Mouse (Mus musculus): ENCODE results near the gene Gm6657. TPM values are rescaled to one million over a fixed set of nuclear protein-coding genes. Genes with fewer than 3 reads are reported as not detected.
A peak's percentile ranks its signal among the peaks of the same experiment; 100 is the strongest.

Gm6657 gene
- polyA plus RNA-seq, 1 experiment from 2014 or later = not detected

GRCm38 (mm10) chr12:78225707-78226518 lies 31.9 kb downstream of the Gm6657 start, which contains the start of gene Gphn:
TSS of gene Gphn (plus strand) at chr12:78226379.
- Histone ChIP-seq H3K9me3 (replicated peaks) (no peaks in the 10 kb centered on the region), H3K4me1 (peaks cover 9% of the 10 kb centered on the region; the same call in 1 of the 2 replicates), H3K27ac (peak within 1 kb of the TSS; percentile 96), H3K36me3 (no peaks in the 10 kb centered on the region), H3K27me3 (ENCODE audit: low read depth, poor library complexity, severe bottlenecking) (no peaks in the 10 kb centered on the region), H3K4me3 (peak within 1 kb of the TSS; percentile 83)
- under 1% methylated on average over 70 of the region's 70 CpGs for whole genome bisulfite sequencing
- DNase-seq (ENCODE audit: low spot score) = peak; percentile 90

- WGBS = under 1% methylated on average over 34 of the region's 48 CpGs
- H3K4me3 ChIP-seq = peak overlapping the region; percentile 83
- peak; percentile 88 for DNase-seq (ENCODE audit: low spot score)
- H3K27ac ChIP-seq = peak overlapping the region; percentile 96
- no peaks in the 10 kb centered on the region for H3K36me3 ChIP-seq
- no peaks in the 10 kb centered on the region for H3K27me3 ChIP-seq (ENCODE audit: low read depth, poor library complexity, severe bottlenecking)
- H3K9me3 ChIP-seq (replicated peaks) = no peaks in the 10 kb centered on the region
- H3K4me1 ChIP-seq = peaks cover 9% of the 10 kb centered on the region; the same call in 1 of the 2 replicates
Observed at GRCm38 (mm10) chr12:78226519-78226875, 32.5 kb downstream of the Gm6657 start.

- Histone ChIP-seq H3K36me3 (no peaks in the 10 kb centered on the region), H3K9me3 (replicated peaks) (no peaks in the 10 kb centered on the region), H3K4me3 (peak overlapping the region; percentile 83), H3K27me3 (ENCODE audit: low read depth, poor library complexity, severe bottlenecking) (no peaks in the 10 kb centered on the region), H3K4me1 (peaks cover 9% of the 10 kb centered on the region; the same call in 1 of the 2 replicates), H3K27ac (peak overlapping the region; percentile 96)
- DNase-seq (ENCODE audit: low spot score) = peak; percentile 67
- WGBS = under 1% methylated on average over 48 of the region's 57 CpGs
Observed at GRCm38 (mm10) chr12:78227021-78227932, 33.2 kb downstream of the Gm6657 start.

GRCm38 (mm10) chr12:78228139-78228538 lies 34.1 kb downstream of the Gm6657 start:
- 41% methylated on average over 4 of the region's 4 CpGs for WGBS
- Histone ChIP-seq H3K27ac (no peak overlapping the region), H3K27me3 (ENCODE audit: low read depth, poor library complexity, severe bottlenecking) (no peaks in the 10 kb centered on the region), H3K9me3 (replicated peaks) (no peaks in the 10 kb centered on the region), H3K36me3 (no peaks in the 10 kb centered on the region), H3K4me1 (peaks cover 9% of the 10 kb centered on the region; the same call in 1 of the 2 replicates), H3K4me3 (peak overlapping the region; percentile 83)
- DNase-seq (ENCODE audit: low spot score) = no peak

GRCm38 (mm10) chr12:78232560-78232959 lies 38.5 kb downstream of the Gm6657 start:
- no peaks in the 10 kb centered on the region for H3K27me3 ChIP-seq (ENCODE audit: low read depth, poor library complexity, severe bottlenecking)
- H3K36me3 ChIP-seq = no peaks in the 10 kb centered on the region

GRCm38 (mm10) chr12:78248366-78248765 lies 54.3 kb downstream of the Gm6657 start:
- DNase-seq (ENCODE audit: low spot score) = no peak
- no peaks in the 10 kb centered on the region for H3K36me3 ChIP-seq
- H3K4me3 ChIP-seq = no peak overlapping the region
- H3K27ac ChIP-seq = no peak overlapping the region
- H3K9me3 ChIP-seq (replicated peaks) = no peaks in the 10 kb centered on the region
- no peaks in the 10 kb centered on the region for H3K27me3 ChIP-seq (ENCODE audit: low read depth, poor library complexity, severe bottlenecking)
- no peaks in the 10 kb centered on the region for H3K4me1 ChIP-seq
- 80% methylated on average over 1 of the region's 1 CpGs for WGBS

More at GRCm38 (mm10) chr12:78232560-78232959, 38.5 kb downstream of the Gm6657 start:
- Histone ChIP-seq H3K4me1 (0 out of 2 replicates have a peak, but pooled peaks cover 2% of the 10 kb centered on the region), H3K9me3 (replicated peaks) (no peaks in the 10 kb centered on the region), H3K4me3 (no peak overlapping the region), H3K27ac (no peak overlapping the region)
- no peak for DNase-seq (ENCODE audit: low spot score)

GRCm38 (mm10) chr12:78249151-78249550 lies 55.1 kb downstream of the Gm6657 start:
- Histone ChIP-seq H3K9me3 (replicated peaks) (no peaks in the 10 kb centered on the region), H3K27ac (no peak overlapping the region), H3K4me1 (no peaks in the 10 kb centered on the region), H3K4me3 (no peak overlapping the region), H3K27me3 (ENCODE audit: low read depth, poor library complexity, severe bottlenecking) (no peaks in the 10 kb centered on the region), H3K36me3 (no peaks in the 10 kb centered on the region)
- DNase-seq (ENCODE audit: low spot score) = no peak

Other genes with a start within 250 kb of the Gm6657 start
- gene Gphn, start 32.1 kb downstream of the Gm6657 start, polyA plus RNA-seq (2016; fragmentation: Nextera tagmentation; extraction: Ambion mirVana) = 9.8 and 10.8 TPM in 2 replicates

Measured in limb, embryonic 10.5 days (tissue).